Mouse (Mus musculus) MEL (cell line): Measurements from ENCODE around the gene Slc24a4. TPM values are rescaled to one million over a fixed set of nuclear protein-coding genes. Genes with fewer than 3 reads are reported as not detected.

Experiments used
- DNase-seq: peaks from one replicate; pipeline ENCODE4 v3.0.0; 2011; ENCODE audit warnings: low read depth, low spot score
- H3K27ac ChIP-seq: 2 replicates; pipeline ENCODE4 v1.5.1; 2012; ENCODE audit warnings: low read depth, mild to moderate bottlenecking, control low read depth, low read length, moderate library complexity; ENCODE audit not compliant: control insufficient read depth
- H3K27me3 ChIP-seq, 2 experiments: fragments of 150-350 bp in 1 of 2; sonication (generic) in 1 of 2; 2 replicates each; pipeline ENCODE4 v1.6.1; 2012; ENCODE audit warnings: low read length in 2 of 2, mild to moderate bottlenecking in 2 of 2, improper control_type of control experiment in 1 of 2, moderate library complexity in 1 of 2; ENCODE audit not compliant: insufficient read depth in 2 of 2, control insufficient read depth in 1 of 2
- H3K36me3 ChIP-seq, 2 experiments: 2 replicates each; pipeline ENCODE4 v1.6.1; 2012 to 2014; ENCODE audit warnings: low read length in 2 of 2, improper control_type of control experiment in 1 of 2, inconsistent platforms in 1 of 2, mild to moderate bottlenecking in 1 of 2; ENCODE audit not compliant: insufficient read depth in 2 of 2, control insufficient read depth in 1 of 2
- H3K4me1 ChIP-seq, 2 experiments: fragments of 150-350 bp in 1 of 2; sonication (generic) in 1 of 2; 2 replicates each; pipeline ENCODE4 v1.6.1; 2012; ENCODE audit warnings: low read length in 2 of 2, improper control_type of control experiment in 1 of 2, mild to moderate bottlenecking in 1 of 2; ENCODE audit not compliant: insufficient read depth in 2 of 2, control insufficient read depth in 1 of 2
- H3K4me3 ChIP-seq, 2 experiments: fragments of 150-350 bp in 1 of 2; sonication (generic) in 1 of 2; 2 replicates each; pipeline ENCODE4 v1.5.1; 2012; ENCODE audit warnings: low read depth in 2 of 2, low read length in 2 of 2, mild to moderate bottlenecking in 2 of 2, moderate library complexity in 2 of 2, control low read depth in 1 of 2, improper control_type of control experiment in 1 of 2; ENCODE audit not compliant: control insufficient read depth in 1 of 2, insufficient read depth in 1 of 2
- H3K79me2 ChIP-seq: 2 replicates; pipeline ENCODE4 v1.6.1; 2012; ENCODE audit warnings: mild to moderate bottlenecking, low read length, moderate library complexity; ENCODE audit not compliant: control insufficient read depth, poor library complexity, insufficient read depth
- H3K9ac ChIP-seq: 2 replicates; pipeline ENCODE4 v1.6.1; 2012; ENCODE audit warnings: low read depth, mild to moderate bottlenecking, control low read depth, low read length, moderate library complexity; ENCODE audit not compliant: control insufficient read depth, poor library complexity, severe bottlenecking
- H3K9me3 ChIP-seq: fragments of 150-350 bp; sonication (generic); replicated peaks from 2 replicates; pipeline ENCODE4 v1.6.1; 2012; ENCODE audit warnings: mild to moderate bottlenecking, low read length, improper control_type of control experiment, moderate library complexity; ENCODE audit not compliant: insufficient read depth
- CHD2 ChIP-seq: IDR thresholded peaks from 2 replicates; pipeline ENCODE4 v1.6.1; 2011; ENCODE audit warnings: low read length, improper control_type of control experiment
- CTCF ChIP-seq, 3 experiments: IDR thresholded peaks in 2 of 3; conservative IDR thresholded peaks in 1 of 3; 2 replicates each; pipeline ENCODE4 v1.5.1; 2011 to 2012; ENCODE audit warnings: low read length in 3 of 3, low read depth in 2 of 3, mild to moderate bottlenecking in 2 of 3, improper control_type of control experiment in 1 of 3, inconsistent platforms in 1 of 3, mixed read lengths in 1 of 3, moderate library complexity in 1 of 3; ENCODE audit not compliant: control insufficient read depth in 1 of 3, insufficient read depth in 1 of 3, poor library complexity in 1 of 3, severe bottlenecking in 1 of 3
- E2F4 ChIP-seq: IDR thresholded peaks from 2 replicates; pipeline ENCODE4 v1.6.1; 2011; ENCODE audit warnings: low read depth, low read length, improper control_type of control experiment, borderline replicate concordance
- ELF1 ChIP-seq: IDR thresholded peaks from 2 replicates; pipeline ENCODE4 v1.6.1; 2014; ENCODE audit warnings: low read depth, mild to moderate bottlenecking, inconsistent platforms, low read length, improper control_type of control experiment, moderate library complexity
- EP300 ChIP-seq, 2 experiments: IDR thresholded peaks; 2 replicates each; pipeline ENCODE4 v1.6.1; 2011; ENCODE audit warnings: improper control_type of control experiment in 2 of 2, low read length in 2 of 2, low read depth in 1 of 2, mild to moderate bottlenecking in 1 of 2
- ETS1 ChIP-seq: IDR thresholded peaks from 2 replicates; pipeline ENCODE4 v1.6.1; 2012; ENCODE audit warnings: low read depth, mild to moderate bottlenecking, inconsistent platforms, low read length, improper control_type of control experiment, moderate library complexity
- GABPA ChIP-seq: IDR thresholded peaks from 2 replicates; pipeline ENCODE4 v1.6.1; 2012; ENCODE audit warnings: low read depth, mild to moderate bottlenecking, inconsistent platforms, low read length, improper control_type of control experiment, moderate library complexity
- GATA1 ChIP-seq: IDR thresholded peaks from 2 replicates; pipeline ENCODE4 v1.6.1; 2011; ENCODE audit warnings: low read depth, low read length, improper control_type of control experiment
- MAX ChIP-seq: IDR thresholded peaks from 2 replicates; pipeline ENCODE4 v1.6.1; 2011; ENCODE audit warnings: low read length, improper control_type of control experiment
- MAZ ChIP-seq: IDR thresholded peaks from 2 replicates; pipeline ENCODE4 v1.6.1; 2012; ENCODE audit warnings: low read depth, mild to moderate bottlenecking, inconsistent platforms, low read length, improper control_type of control experiment
- MXI1 ChIP-seq: IDR thresholded peaks from 2 replicates; pipeline ENCODE4 v1.6.1; 2011; ENCODE audit warnings: mild to moderate bottlenecking, low read depth, low read length, improper control_type of control experiment
- MYC ChIP-seq: IDR thresholded peaks from 2 replicates; pipeline ENCODE4 v1.6.1; 2011; ENCODE audit warnings: low read depth, mild to moderate bottlenecking, low read length, improper control_type of control experiment, moderate library complexity
- NELFE ChIP-seq: IDR thresholded peaks from 2 replicates; pipeline ENCODE4 v1.6.1; 2011; ENCODE audit warnings: low read depth, low read length, improper control_type of control experiment
- RAD21 ChIP-seq: IDR thresholded peaks from 2 replicates; pipeline ENCODE4 v1.6.1; 2011; ENCODE audit warnings: mild to moderate bottlenecking, low read depth, low read length, improper control_type of control experiment
- RCOR1 ChIP-seq: IDR thresholded peaks from 2 replicates; pipeline ENCODE4 v1.6.1; 2012; ENCODE audit warnings: low read depth, mild to moderate bottlenecking, inconsistent platforms, low read length, improper control_type of control experiment
- SIN3A ChIP-seq: IDR thresholded peaks from 2 replicates; pipeline ENCODE4 v1.6.1; 2012; ENCODE audit warnings: low read length, improper control_type of control experiment, inconsistent platforms
- SMC3 ChIP-seq: IDR thresholded peaks from 2 replicates; pipeline ENCODE4 v1.6.1; 2011; ENCODE audit warnings: low read depth, low read length, improper control_type of control experiment
- TAL1 ChIP-seq: IDR thresholded peaks from 2 replicates; pipeline ENCODE4 v1.6.1; 2012; ENCODE audit warnings: mild to moderate bottlenecking, inconsistent platforms, low read length, moderate library complexity, mixed read lengths
- UBTF ChIP-seq: IDR thresholded peaks from 2 replicates; pipeline ENCODE4 v1.6.1; 2012; ENCODE audit warnings: low read depth, mild to moderate bottlenecking, inconsistent platforms, low read length, improper control_type of control experiment, moderate library complexity, borderline replicate concordance; ENCODE audit not compliant: insufficient read depth
- USF1 ChIP-seq: IDR thresholded peaks from 2 replicates; pipeline ENCODE4 v1.6.1; 2014; ENCODE audit warnings: low read depth, mild to moderate bottlenecking, inconsistent platforms, low read length, improper control_type of control experiment, moderate library complexity
- USF2 ChIP-seq, 2 experiments: IDR thresholded peaks; 2 replicates each; pipeline ENCODE4 v1.6.1; 2011 to 2012; ENCODE audit warnings: improper control_type of control experiment in 2 of 2, low read length in 2 of 2, borderline replicate concordance in 1 of 2, inconsistent platforms in 1 of 2, low read depth in 1 of 2, mild to moderate bottlenecking in 1 of 2; ENCODE audit not compliant: insufficient read depth in 1 of 2
- ZKSCAN1 ChIP-seq: IDR thresholded peaks from 2 replicates; pipeline ENCODE4 v1.6.1; 2012; ENCODE audit warnings: low read depth, mild to moderate bottlenecking, inconsistent platforms, low read length, improper control_type of control experiment, moderate library complexity
- ZMIZ1 ChIP-seq: IDR thresholded peaks from 2 replicates; pipeline ENCODE4 v1.6.1; 2012; ENCODE audit warnings: low read depth, mild to moderate bottlenecking, inconsistent platforms, low read length, improper control_type of control experiment, moderate library complexity
- polyA plus RNA-seq, 2 experiments: library from polyadenylated mRNA; stranded (reverse) in 1 of 2; unstranded in 1 of 2; fragments of >175 nt in 1 of 2; fragments of >200 nt in 1 of 2; gene quantifications; 2 replicates each; pipeline versions ENCODE4 v1.2.1 to v1.2.4; 2012; ENCODE audit warnings: low replicate concordance in 2 of 2, low read depth in 1 of 2; ENCODE audit not compliant: insufficient read length in 2 of 2, insufficient read depth in 1 of 2, missing spikeins in 1 of 2
- total RNA-seq: library from RNA; depleted of rRNA; stranded (reverse); fragments of 300-350 nt; gene quantifications from 2 replicates; pipeline ENCODE4 v1.2.3, GENCODE M21; 2012

The Slc24a4 gene
- total and polyA plus RNA-seq, 3 experiments = not detected

GRCm38 (mm10) chr12:102287904-102288602 is 159.5 kb downstream of the Slc24a4 start:
- no peak overlapping the region for H3K9ac ChIP-seq
- peaks cover 0 to 2% of the 10 kb centered on the region in 2 experiments; a peak in 1 of 4 replicates for H3K4me1 ChIP-seq
- H3K36me3 ChIP-seq = no peaks in the 10 kb centered on the region
- TF ChIP-seq UBTF (no peak), TAL1 (no peak), ZMIZ1 (no peak), CTCF (IDR thresholded peaks at IDR 0.05 in 2 of 3, conservative IDR thresholded peaks at IDR 0.05 in 1 of 3; ENCODE audit: control insufficient read depth in 1 of 3, insufficient read depth in 1 of 3, low read depth in 2 of 3, low read length in 3 of 3, poor library complexity in 1 of 3, severe bottlenecking in 1 of 3) (no peak), ELF1 (no peak), ZKSCAN1 (no peak), MAX (no peak), USF2 (IDR thresholded peaks at IDR 0.05; ENCODE audit: borderline replicate concordance in 1 of 2, insufficient read depth in 1 of 2, low read depth in 1 of 2, low read length in 2 of 2) (no peak), RCOR1 (no peak), ETS1 (no peak), GABPA (no peak), MXI1 (no peak), SMC3 (no peak), MAZ (no peak), CHD2 (no peak), E2F4 (no peak), USF1 (no peak)
- H3K27ac ChIP-seq = no peak overlapping the region
- no peak overlapping the region for H3K4me3 ChIP-seq
- no peaks in the 10 kb centered on the region for H3K79me2 ChIP-seq
- H3K9me3 ChIP-seq = no peaks in the 10 kb centered on the region
- H3K27me3 ChIP-seq = peaks cover 0 to 6% of the 10 kb centered on the region in 2 experiments; a peak in 2 of 4 replicates
- DNase-seq = no peak

GRCm38 (mm10) chr12:102288846-102289245 is 160.3 kb downstream of the Slc24a4 start:
- DNase-seq = no peak
- Histone ChIP-seq H3K9me3 (no peaks in the 10 kb centered on the region), H3K36me3 (no peaks in the 10 kb centered on the region), H3K9ac (no peak overlapping the region), H3K4me3 (no peak overlapping the region), H3K79me2 (no peaks in the 10 kb centered on the region), H3K4me1 (peaks cover 0 to 2% of the 10 kb centered on the region in 2 experiments; a peak in 1 of 4 replicates), H3K27me3 (peaks cover 0 to 3% of the 10 kb centered on the region in 2 experiments; a peak in 1 of 4 replicates), H3K27ac (no peak overlapping the region)
- TF ChIP-seq SIN3A = no peak
- no peak for TF ChIP-seq GATA1
- TF ChIP-seq TAL1 = no peak
- no peak for TF ChIP-seq GABPA
- TF ChIP-seq RAD21 = no peak
- TF ChIP-seq EP300 (IDR thresholded peaks at IDR 0.05; ENCODE audit: low read depth in 1 of 2, low read length in 2 of 2) = no peak
- TF ChIP-seq RCOR1 = no peak
- no peak for TF ChIP-seq MYC
- TF ChIP-seq MXI1 = no peak
- no peak for TF ChIP-seq NELFE
